Mouse (Mus musculus) forebrain, embryonic 11.5 days (tissue): Measurements from ENCODE around the gene Cbl. TPM values are rescaled to one million over a fixed set of nuclear protein-coding genes. Genes with fewer than 3 reads are reported as not detected.

Experiments
- ATAC-seq: fragments of 200-750 bp; cut with Nextera tagmentation; replicated peaks from 2 replicates; pipeline ENCODE4 v1.8.0; 2017; ENCODE audit warnings: moderate TSS enrichment; ENCODE audit not compliant: low FRiP score
- DNase-seq: peaks from one replicate; pipeline ENCODE4 v3.0.0-alpha.2; 2017; ENCODE audit warnings: low spot score
- H3K27ac ChIP-seq: fragments of 300-500 bp; sonication (generic); 2 replicates; pipeline ENCODE4 v1.5.1; 2014; ENCODE audit warnings: low read depth, low read length
- H3K27me3 ChIP-seq: fragments of 300-500 bp; sonication (generic); 2 replicates; pipeline ENCODE4 v1.6.1; 2014; ENCODE audit warnings: mild to moderate bottlenecking, low read length, mixed read lengths; ENCODE audit not compliant: control insufficient read depth, insufficient read depth
- H3K36me3 ChIP-seq: fragments of 300-500 bp; sonication (generic); 2 replicates; pipeline ENCODE4 v1.6.1; 2014; ENCODE audit warnings: mild to moderate bottlenecking, low read length, moderate library complexity, mixed read lengths; ENCODE audit not compliant: control insufficient read depth, insufficient read depth
- H3K4me1 ChIP-seq: fragments of 300-500 bp; sonication (generic); replicated peaks from 2 replicates; pipeline ENCODE4 v1.6.1; 2014; ENCODE audit warnings: low read length, mixed read lengths; ENCODE audit not compliant: control insufficient read depth, insufficient read depth
- H3K4me2 ChIP-seq: fragments of 300-500 bp; sonication (generic); 2 replicates; pipeline ENCODE4 v1.6.1; 2014; ENCODE audit warnings: low read depth, mild to moderate bottlenecking, low read length, moderate library complexity, mixed read lengths; ENCODE audit not compliant: severe bottlenecking
- H3K4me3 ChIP-seq: fragments of 300-500 bp; sonication (generic); 2 replicates; pipeline ENCODE4 v1.5.1; 2014; ENCODE audit warnings: low read depth, low read length
- H3K9ac ChIP-seq: fragments of 300-500 bp; sonication (generic); 2 replicates; pipeline ENCODE4 v1.6.1; 2014; ENCODE audit warnings: low read length
- H3K9me3 ChIP-seq: fragments of 300-500 bp; sonication (generic); 2 replicates; pipeline ENCODE4 v1.6.1; 2016; ENCODE audit warnings: low read length, mixed read lengths; ENCODE audit not compliant: control insufficient read depth
- WGBS: fragments of 180-500 bp; shearing (Covaris S2); extraction: QIAGEN DNeasy Blood & Tissue Kit; methylation state at CpG from one replicate; pipeline ENCODE4 v1.1.7; 2014; 5-methylcytosine and 5-hydroxymethylcytosine counted together
- polyA plus RNA-seq: library from polyadenylated mRNA; unstranded; fragments of >200 nt; fragmentation: Nextera tagmentation; extraction: Ambion mirVana; gene quantifications from 2 replicates; pipeline ENCODE4 v1.2.1, GENCODE M21; 2014

Gene Cbl
- polyA plus RNA-seq, 1 experiment from 2014 or later = 25.9 TPM

DNA sequence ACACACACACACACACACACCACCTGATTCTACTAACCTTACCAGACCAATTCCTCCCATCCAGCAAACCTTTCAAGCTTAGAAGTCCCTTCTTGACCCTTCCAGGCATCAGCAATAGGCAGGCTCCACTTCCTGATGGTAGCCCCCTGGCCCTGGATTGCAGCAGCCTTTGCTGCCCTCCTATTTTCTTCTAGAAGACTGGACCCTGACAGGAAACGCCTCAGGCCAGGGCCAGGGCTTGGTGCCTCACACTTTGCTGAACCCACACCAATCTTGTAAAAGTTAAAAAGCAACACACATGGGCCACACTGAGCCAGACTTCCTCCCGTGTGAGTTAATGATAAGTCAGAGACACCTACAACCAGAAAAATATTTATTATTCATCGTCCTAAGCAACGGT, 3.3 kb upstream of the Cbl start:
- no peak overlapping the region for H3K4me3 ChIP-seq
- H3K9ac ChIP-seq = no peak overlapping the region
- DNase-seq (no peak), ATAC-seq (no peak)
- WGBS = 81% methylated on average over 4 of the region's 4 CpGs
- no peaks in the 10 kb centered on the region for H3K36me3 ChIP-seq
- no peaks in the 10 kb centered on the region for H3K4me1 ChIP-seq
- no peaks in the 10 kb centered on the region for H3K27me3 ChIP-seq
- no peaks in the 10 kb centered on the region for H3K9me3 ChIP-seq
- H3K27ac ChIP-seq = no peak overlapping the region
- no peak overlapping the region for H3K4me2 ChIP-seq

DNA sequence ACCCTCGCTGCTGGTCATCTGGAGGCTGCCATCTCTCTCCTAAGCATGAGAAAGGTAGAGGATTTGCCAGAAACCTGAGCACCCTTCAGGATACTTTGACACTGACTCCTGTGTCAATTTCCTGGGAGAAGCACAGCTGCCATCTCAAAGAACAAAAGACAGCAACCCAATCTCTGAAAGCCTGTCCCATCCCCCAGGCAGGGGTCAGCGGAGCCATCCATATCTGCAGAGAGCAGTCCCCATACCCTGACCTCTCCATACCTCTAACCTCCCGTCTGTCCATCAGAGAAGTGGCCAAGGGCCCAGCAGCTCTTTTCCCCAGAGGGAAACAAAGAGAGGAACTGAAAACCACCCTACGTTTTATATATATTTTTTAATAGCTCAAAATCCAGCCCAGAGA, 2.8 kb upstream of the Cbl start:
- Histone ChIP-seq H3K27me3 (no peaks in the 10 kb centered on the region), H3K4me2 (no peak overlapping the region), H3K4me1 (no peaks in the 10 kb centered on the region; the same call in 1 of the 2 replicates), H3K36me3 (no peaks in the 10 kb centered on the region), H3K4me3 (no peak overlapping the region), H3K9ac (no peak overlapping the region), H3K27ac (no peak overlapping the region), H3K9me3 (no peaks in the 10 kb centered on the region)
- WGBS = 63% methylated on average over 4 of the region's 4 CpGs
- no peak for ATAC-seq
- no peak for DNase-seq

DNA sequence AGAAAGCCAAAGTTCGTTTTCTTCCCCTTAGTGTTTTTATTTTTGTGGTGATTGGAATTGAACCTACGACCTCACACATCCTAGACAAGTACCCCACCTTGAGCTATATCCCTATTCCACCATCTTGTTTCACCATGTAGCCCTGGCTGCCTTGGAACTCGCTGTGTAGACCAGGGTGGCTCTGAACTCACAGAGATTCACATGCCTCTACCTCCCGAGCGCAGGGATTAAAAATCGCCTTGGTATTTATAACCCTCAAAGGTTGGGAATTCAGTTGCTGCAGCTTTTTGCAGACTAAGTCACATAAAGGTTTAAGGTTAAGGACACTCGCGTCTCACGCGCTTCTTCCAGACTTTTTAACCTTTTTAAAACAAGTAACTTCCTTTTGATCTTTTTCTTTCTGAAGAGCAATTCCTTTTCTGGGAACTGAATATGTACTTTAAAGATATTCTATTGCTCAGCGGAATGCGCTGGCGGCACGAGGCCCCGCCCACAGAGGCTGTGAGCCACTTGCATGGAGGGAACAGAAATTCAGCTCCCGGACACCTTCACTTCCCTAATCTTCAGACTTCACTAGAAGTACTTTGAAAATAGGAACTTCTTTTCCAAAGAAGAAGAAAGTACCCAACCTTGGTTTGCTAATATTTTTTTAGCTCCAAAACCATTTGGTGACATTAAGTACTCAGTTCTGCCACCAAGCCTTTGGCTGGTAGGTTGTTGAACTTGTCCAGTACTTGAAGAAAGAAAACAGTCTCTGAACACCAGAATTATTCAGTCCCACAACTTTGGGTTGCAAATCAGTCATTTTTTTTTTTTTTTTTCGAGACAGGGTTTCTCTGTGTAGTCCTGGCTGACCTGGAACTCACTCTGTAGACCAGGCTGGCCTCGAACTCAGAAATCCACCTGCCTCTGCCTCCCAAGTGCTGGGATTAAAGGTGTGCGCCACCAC, 904 bp upstream of the Cbl start:
- no peak overlapping the region; the same call in 1 of the 2 replicates for H3K9ac ChIP-seq
- 29% methylated on average over 19 of the region's 19 CpGs for WGBS
- H3K4me2 ChIP-seq = peak overlapping the region; percentile 39; the same call in 1 of the 2 replicates
- no peaks in the 10 kb centered on the region for H3K27me3 ChIP-seq
- no peaks in the 10 kb centered on the region; the same call in 1 of the 2 replicates for H3K4me1 ChIP-seq
- H3K9me3 ChIP-seq = no peaks in the 10 kb centered on the region
- DNase-seq (peak; percentile 52), ATAC-seq (peak; percentile 42)
- H3K4me3 ChIP-seq = peak overlapping the region; percentile 85; the same call in 1 of the 2 replicates
- no peak overlapping the region for H3K27ac ChIP-seq
- H3K36me3 ChIP-seq = no peaks in the 10 kb centered on the region

- no peaks in the 10 kb centered on the region for H3K9me3 ChIP-seq
- WGBS = under 1% methylated on average over 40 of the region's 40 CpGs
These were observed 638 bp downstream of the Cbl start for GRCm38 (mm10) chr9:44233021-44233801.

DNA sequence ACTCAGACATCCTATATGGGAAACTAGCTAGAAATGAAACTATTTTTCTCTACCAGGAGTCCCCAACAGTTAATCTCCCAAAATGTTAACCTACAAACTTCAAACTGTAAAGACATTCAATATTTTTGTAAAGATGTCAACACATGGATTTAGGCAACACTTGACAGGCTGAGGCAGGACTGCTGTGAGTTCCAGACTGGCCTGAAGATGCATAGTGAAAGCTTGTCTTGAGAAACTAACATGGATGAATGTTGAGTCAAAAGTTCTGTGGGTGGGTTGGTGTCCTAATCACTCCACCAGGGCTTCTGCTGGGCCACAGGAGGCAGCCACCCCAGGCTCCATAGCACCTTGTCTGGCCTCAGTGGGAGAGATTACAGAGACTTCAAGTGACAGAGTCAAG, 2.2 kb downstream of the Cbl start:
- Histone ChIP-seq H3K9ac (no peak overlapping the region), H3K27ac (no peak overlapping the region), H3K4me3 (no peak overlapping the region), H3K4me1 (no peaks in the 10 kb centered on the region; the same call in 1 of the 2 replicates), H3K9me3 (no peaks in the 10 kb centered on the region), H3K4me2 (no peak overlapping the region), H3K27me3 (no peaks in the 10 kb centered on the region), H3K36me3 (no peaks in the 10 kb centered on the region)
- ATAC-seq (no peak), DNase-seq (no peak)

More at GRCm38 (mm10) chr9:44233021-44233801, 638 bp downstream of the Cbl start:
- peak; percentile 79 for ATAC-seq
- Histone ChIP-seq H3K27me3 (no peaks in the 10 kb centered on the region), H3K36me3 (no peaks in the 10 kb centered on the region), H3K4me1 (no peaks in the 10 kb centered on the region; the same call in 1 of the 2 replicates), H3K4me2 (peak overlapping the region; percentile 77), H3K4me3 (peak overlapping the region; percentile 85), H3K9ac (peak overlapping the region; percentile 92), H3K27ac (peak overlapping the region; percentile 86)
- DNase-seq = no peak

DNA sequence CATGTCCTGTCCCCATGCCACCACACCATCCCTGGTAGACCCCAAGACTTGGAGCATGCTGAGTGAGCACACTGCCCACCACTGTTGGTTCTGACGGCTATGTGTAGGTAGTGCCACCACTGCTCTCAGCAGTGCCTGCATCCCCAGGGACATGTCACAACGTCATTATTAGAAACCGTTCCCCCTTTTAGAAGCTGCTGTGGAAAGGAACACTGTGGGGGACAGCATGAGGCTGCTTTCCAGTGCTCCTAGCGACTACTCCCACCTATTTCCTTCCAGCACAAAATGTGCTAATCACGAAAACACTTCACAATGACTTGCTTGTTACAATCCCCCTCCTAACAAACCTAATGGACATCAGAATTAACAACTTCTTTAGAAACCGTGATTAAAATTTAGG, 7.9 kb downstream of the Cbl start:
- Histone ChIP-seq H3K9ac (no peak overlapping the region), H3K9me3 (no peaks in the 10 kb centered on the region; the same call in 1 of the 2 replicates), H3K4me1 (no peaks in the 10 kb centered on the region), H3K4me3 (no peak overlapping the region), H3K27ac (no peak overlapping the region), H3K4me2 (no peak overlapping the region), H3K36me3 (no peaks in the 10 kb centered on the region), H3K27me3 (no peaks in the 10 kb centered on the region)
- ATAC-seq = no peak
- DNase-seq = no peak
- 76% methylated on average over 6 of the region's 6 CpGs for WGBS

- H3K9ac ChIP-seq = no peak overlapping the region
- no peak overlapping the region for H3K4me3 ChIP-seq
- H3K9me3 ChIP-seq = peaks cover 3% of the 10 kb centered on the region; the same call in 1 of the 2 replicates
- no peak overlapping the region for H3K4me2 ChIP-seq
- H3K27ac ChIP-seq = no peak overlapping the region
- DNase-seq (no peak), ATAC-seq (no peak)
- WGBS = 97% methylated on average over 14 of the region's 14 CpGs
- no peaks in the 10 kb centered on the region for H3K27me3 ChIP-seq
- no peaks in the 10 kb centered on the region for H3K4me1 ChIP-seq
- H3K36me3 ChIP-seq = peaks cover 4% of the 10 kb centered on the region; the same call in 1 of the 2 replicates
These were observed 20.3 kb downstream of the Cbl start for GRCm38 (mm10) chr9:44213538-44213937.

GRCm38 (mm10) chr9:44212406-44212805, 21.4 kb downstream of the Cbl start:
- H3K9ac ChIP-seq = no peak overlapping the region
- H3K9me3 ChIP-seq = peaks cover 3% of the 10 kb centered on the region; the same call in 1 of the 2 replicates
- no peak overlapping the region for H3K27ac ChIP-seq
- peaks cover 4% of the 10 kb centered on the region; the same call in 1 of the 2 replicates for H3K36me3 ChIP-seq
- WGBS = 95% methylated on average over 4 of the region's 4 CpGs
- no peak overlapping the region for H3K4me2 ChIP-seq
- H3K4me3 ChIP-seq = no peak overlapping the region
- DNase-seq (no peak), ATAC-seq (no peak)
- no peaks in the 10 kb centered on the region for H3K4me1 ChIP-seq
- H3K27me3 ChIP-seq = no peaks in the 10 kb centered on the region
